Mouse (Mus musculus) intestine, embryonic 16.5 days (tissue): Measurements from ENCODE around the gene Nfix. TPM values are rescaled to one million over a fixed set of nuclear protein-coding genes. Genes with fewer than 3 reads are reported as not detected.

ENCODE experiments used
- ATAC-seq: fragments of 200-750 bp; cut with Nextera tagmentation; 2 replicates; pipeline ENCODE4 v1.8.0; 2017; ENCODE audit warnings: moderate TSS enrichment, moderate library complexity
- H3K27ac ChIP-seq: fragments of 300-500 bp; sonication (generic); 2 replicates; pipeline ENCODE4 v1.5.1; 2014; ENCODE audit warnings: mild to moderate bottlenecking, low read length
- H3K27me3 ChIP-seq: fragments of 300-500 bp; sonication (generic); replicated peaks from 2 replicates; pipeline ENCODE4 v1.6.1; 2014; ENCODE audit warnings: low read length, control low read depth, mixed read lengths; ENCODE audit not compliant: control insufficient read depth, insufficient read depth
- H3K36me3 ChIP-seq: fragments of 300-500 bp; sonication (generic); 2 replicates; pipeline ENCODE4 v1.6.1; 2014; ENCODE audit warnings: low read length, control low read depth; ENCODE audit not compliant: control insufficient read depth, insufficient read depth
- H3K4me1 ChIP-seq: fragments of 300-500 bp; sonication (generic); 2 replicates; pipeline ENCODE4 v1.6.1; 2014; ENCODE audit warnings: low read length, control low read depth, mixed read lengths; ENCODE audit not compliant: control insufficient read depth, insufficient read depth
- H3K4me2 ChIP-seq: fragments of 300-500 bp; sonication (generic); 2 replicates; pipeline ENCODE4 v1.6.1; 2014; ENCODE audit warnings: low read depth, low read length, control low read depth
- H3K4me3 ChIP-seq: fragments of 300-500 bp; sonication (generic); 2 replicates; pipeline ENCODE4 v1.5.1; 2014; ENCODE audit warnings: mild to moderate bottlenecking, low read length
- H3K9ac ChIP-seq: fragments of 300-500 bp; sonication (generic); 2 replicates; pipeline ENCODE4 v1.6.1; 2014; ENCODE audit warnings: low read depth, low read length
- H3K9me3 ChIP-seq: fragments of 300-500 bp; sonication (generic); 2 replicates; pipeline ENCODE4 v1.6.1; 2016; ENCODE audit warnings: low read length, control low read depth; ENCODE audit not compliant: control insufficient read depth
- WGBS: fragments of 180-500 bp; shearing (Covaris S2); extraction: QIAGEN DNeasy Blood & Tissue Kit; methylation state at CpG from one replicate; pipeline ENCODE4 v1.1.7; 2014; 5-methylcytosine and 5-hydroxymethylcytosine counted together
- polyA plus RNA-seq: library from polyadenylated mRNA; unstranded; fragments of >200 nt; fragmentation: Nextera tagmentation; extraction: Ambion mirVana; gene quantifications from 2 replicates; pipeline ENCODE4 v1.2.1, GENCODE M21; 2015

The Nfix gene
- polyA plus RNA-seq, 1 experiment from 2014 or later, result 9.7 TPM

GRCm38 (mm10) chr8:84814555-84815441 lies 14.7 kb upstream of the Nfix start:
- whole genome bisulfite sequencing, result 40% methylated on average over 19 of the region's 19 CpGs
- H3K9me3 ChIP-seq, result no peaks in the 10 kb centered on the region
- peak; percentile 2; the same call in 1 of the 2 replicates for ATAC-seq
- H3K36me3 ChIP-seq, result no peaks in the 10 kb centered on the region
- H3K4me2 ChIP-seq, result no peak overlapping the region
- peaks cover 10% of the 10 kb centered on the region; the same call in 1 of the 2 replicates for H3K4me1 ChIP-seq
- peaks cover 14% of the 10 kb centered on the region for H3K27me3 ChIP-seq
- H3K4me3 ChIP-seq, result no peak overlapping the region
- H3K9ac ChIP-seq, result no peak overlapping the region
- H3K27ac ChIP-seq, result no peak overlapping the region

GRCm38 (mm10) chr8:84814240-84814554 lies 14.1 kb upstream of the Nfix start:
- Histone ChIP-seq H3K9ac (no peak overlapping the region), H3K9me3 (no peaks in the 10 kb centered on the region), H3K4me2 (no peak overlapping the region), H3K4me3 (no peak overlapping the region), H3K27ac (no peak overlapping the region), H3K27me3 (peaks cover 15% of the 10 kb centered on the region), H3K36me3 (no peaks in the 10 kb centered on the region), H3K4me1 (peaks cover 10% of the 10 kb centered on the region; the same call in 1 of the 2 replicates)
- WGBS, result 84% methylated on average over 11 of the region's 11 CpGs
- no peak for ATAC-seq

- 84% methylated on average over 3 of the region's 3 CpGs for WGBS
- Histone ChIP-seq H3K27ac (no peak overlapping the region), H3K4me1 (peaks cover 10% of the 10 kb centered on the region; the same call in 1 of the 2 replicates), H3K4me3 (no peak overlapping the region), H3K9ac (no peak overlapping the region), H3K27me3 (peaks cover 19% of the 10 kb centered on the region), H3K36me3 (no peaks in the 10 kb centered on the region), H3K9me3 (no peaks in the 10 kb centered on the region), H3K4me2 (no peak overlapping the region)
- no peak for ATAC-seq
Measured at GRCm38 (mm10) chr8:84813830-84814229, 13.7 kb upstream of the Nfix start.

DNA sequence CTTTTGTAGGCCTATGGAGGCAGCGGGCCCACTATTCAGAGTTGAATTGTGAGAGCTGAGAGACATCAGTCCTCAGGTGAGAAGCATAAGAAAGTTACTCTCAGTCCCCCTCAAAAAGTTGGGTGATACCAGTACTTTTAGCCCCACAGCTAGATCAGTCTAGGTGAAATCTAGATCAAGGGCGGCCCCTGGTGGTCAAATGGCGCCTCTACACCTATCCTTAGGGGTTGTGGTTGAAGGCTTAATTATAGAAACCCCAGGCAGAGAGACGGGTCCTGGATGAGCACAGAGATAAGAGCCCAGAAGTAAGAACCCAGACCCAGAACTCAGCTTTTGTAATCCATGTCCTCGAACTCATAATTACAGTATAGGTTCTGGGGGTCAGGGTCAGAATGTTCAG lies 12.9 kb upstream of the Nfix start:
- Histone ChIP-seq H3K4me3 (no peak overlapping the region), H3K27ac (no peak overlapping the region), H3K9me3 (no peaks in the 10 kb centered on the region), H3K27me3 (peaks cover 24% of the 10 kb centered on the region), H3K4me2 (no peak overlapping the region), H3K4me1 (peaks cover 10% of the 10 kb centered on the region; the same call in 1 of the 2 replicates), H3K36me3 (no peaks in the 10 kb centered on the region), H3K9ac (no peak overlapping the region)
- ATAC-seq, result no peak
- 3% methylated on average over 5 of the region's 5 CpGs for WGBS

- Histone ChIP-seq H3K4me2 (peak overlapping the region; percentile 67), H3K4me3 (peak overlapping the region; percentile 43), H3K9me3 (no peaks in the 10 kb centered on the region), H3K27me3 (peaks cover 24% of the 10 kb centered on the region), H3K27ac (no peak overlapping the region), H3K36me3 (no peaks in the 10 kb centered on the region), H3K4me1 (peaks cover 10% of the 10 kb centered on the region; the same call in 1 of the 2 replicates), H3K9ac (peak overlapping the region; percentile 60)
- no peak for ATAC-seq
- 23% methylated on average over 10 of the region's 10 CpGs for WGBS
Measured at GRCm38 (mm10) chr8:84811303-84811702, 11.2 kb upstream of the Nfix start.

GRCm38 (mm10) chr8:84810896-84811295 lies 10.8 kb upstream of the Nfix start:
- no peaks in the 10 kb centered on the region for H3K36me3 ChIP-seq
- peaks cover 10% of the 10 kb centered on the region; the same call in 1 of the 2 replicates for H3K4me1 ChIP-seq
- H3K4me3 ChIP-seq, result peak overlapping the region; percentile 43
- no peak overlapping the region for H3K27ac ChIP-seq
- H3K9me3 ChIP-seq, result peaks cover 3% of the 10 kb centered on the region; the same call in 1 of the 2 replicates
- H3K9ac ChIP-seq, result peak overlapping the region; percentile 60
- ATAC-seq, result peak; percentile 72
- under 1% methylated on average over 32 of the region's 32 CpGs for WGBS
- peaks cover 24% of the 10 kb centered on the region for H3K27me3 ChIP-seq
- H3K4me2 ChIP-seq, result peak overlapping the region; percentile 67

- H3K4me2 ChIP-seq, result no peak overlapping the region
- H3K36me3 ChIP-seq, result no peaks in the 10 kb centered on the region
- H3K27ac ChIP-seq, result no peak overlapping the region
- ATAC-seq, result no peak
- peaks cover 6% of the 10 kb centered on the region; the same call in 1 of the 2 replicates for H3K4me1 ChIP-seq
- H3K4me3 ChIP-seq, result no peak overlapping the region
- H3K9me3 ChIP-seq, result peaks cover 3% of the 10 kb centered on the region; the same call in 1 of the 2 replicates
- no peak overlapping the region for H3K9ac ChIP-seq
- peaks cover 25% of the 10 kb centered on the region for H3K27me3 ChIP-seq
- 74% methylated on average over 5 of the region's 5 CpGs for WGBS
Measured at GRCm38 (mm10) chr8:84809941-84810280, 9.8 kb upstream of the Nfix start.

- Histone ChIP-seq H3K4me2 (no peak overlapping the region), H3K27me3 (peaks cover 31% of the 10 kb centered on the region), H3K4me1 (peaks cover 6% of the 10 kb centered on the region; the same call in 1 of the 2 replicates), H3K4me3 (no peak overlapping the region), H3K9ac (no peak overlapping the region), H3K36me3 (no peaks in the 10 kb centered on the region), H3K27ac (no peak overlapping the region), H3K9me3 (peaks cover 3% of the 10 kb centered on the region; the same call in 1 of the 2 replicates)
- WGBS, result 57% methylated on average over 12 of the region's 12 CpGs
- no peak for ATAC-seq
Measured at GRCm38 (mm10) chr8:84809109-84809940, 9.2 kb upstream of the Nfix start.

DNA sequence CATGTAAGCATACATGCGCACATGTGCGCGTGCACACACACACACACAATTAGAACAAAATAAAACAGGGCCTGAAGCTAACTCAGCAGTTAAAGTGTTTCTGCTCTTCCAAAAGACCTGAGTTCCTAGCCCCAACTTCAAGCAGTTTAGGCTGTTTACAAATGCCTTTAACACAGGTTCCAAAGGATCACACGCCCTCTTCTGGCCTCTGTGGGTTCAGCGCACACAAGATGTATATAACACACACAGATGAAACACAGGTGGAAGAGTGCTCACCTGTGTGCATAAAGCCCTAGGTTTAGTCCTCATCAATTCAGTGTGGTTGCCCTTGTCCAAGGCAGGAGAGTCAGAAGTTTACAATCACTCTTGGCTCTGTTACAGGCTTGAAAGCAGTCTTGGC lies 5.9 kb upstream of the Nfix start:
- Histone ChIP-seq H3K36me3 (no peaks in the 10 kb centered on the region), H3K27ac (no peak overlapping the region), H3K4me2 (no peak overlapping the region), H3K9me3 (peaks cover 3% of the 10 kb centered on the region; the same call in 1 of the 2 replicates), H3K4me3 (no peak overlapping the region), H3K4me1 (peaks cover 5% of the 10 kb centered on the region; the same call in 1 of the 2 replicates), H3K27me3 (peaks cover 35% of the 10 kb centered on the region), H3K9ac (no peak overlapping the region)
- no peak for ATAC-seq
- 91% methylated on average over 5 of the region's 5 CpGs for WGBS
